Mouse (Mus musculus) kidney, postnatal 0 days (tissue): ENCODE results near the gene Kansl3. TPM values are rescaled to one million over a fixed set of nuclear protein-coding genes. Genes with fewer than 3 reads are reported as not detected.

Experiments
- ATAC-seq: fragments of 200-750 bp; cut with Nextera tagmentation; replicated peaks from 2 replicates; pipeline ENCODE4 v1.8.0; 2017; ENCODE audit warnings: low read depth, moderate number of reproducible peaks, moderate TSS enrichment, moderate library complexity; ENCODE audit not compliant: low FRiP score
- DNase-seq: peaks from one replicate; pipeline ENCODE4 v3.0.0-alpha.2; 2016; ENCODE audit warnings: low spot score
- H3K27ac ChIP-seq: fragments of 300-500 bp; sonication (generic); 2 replicates; pipeline ENCODE4 v1.5.1; 2014; ENCODE audit warnings: mild to moderate bottlenecking
- H3K27me3 ChIP-seq: fragments of 300-500 bp; sonication (generic); 2 replicates; pipeline ENCODE4 v1.6.1; 2014; ENCODE audit warnings: low read length, mixed read lengths; ENCODE audit not compliant: insufficient read depth
- H3K36me3 ChIP-seq: fragments of 300-500 bp; sonication (generic); 2 replicates; pipeline ENCODE4 v1.6.1; 2014; ENCODE audit warnings: low read length, mixed read lengths; ENCODE audit not compliant: insufficient read depth
- H3K4me1 ChIP-seq: fragments of 300-500 bp; sonication (generic); replicated peaks from 2 replicates; pipeline ENCODE4 v1.6.1; 2014; ENCODE audit warnings: antibody characterized with exemption, low read length, mixed read lengths; ENCODE audit not compliant: insufficient read depth
- H3K4me2 ChIP-seq: fragments of 300-500 bp; sonication (generic); 2 replicates; pipeline ENCODE4 v1.6.1; 2014; ENCODE audit warnings: mild to moderate bottlenecking, low read length, moderate library complexity, mixed read lengths
- H3K4me3 ChIP-seq: fragments of 300-500 bp; sonication (generic); replicated peaks from 2 replicates; pipeline ENCODE4 v1.5.1; 2014; ENCODE audit warnings: low read depth, low read length
- H3K9ac ChIP-seq: fragments of 300-500 bp; sonication (generic); 2 replicates; pipeline ENCODE4 v1.6.1; 2014; ENCODE audit warnings: low read depth, low read length
- H3K9me3 ChIP-seq: fragments of 300-500 bp; sonication (generic); replicated peaks from 2 replicates; pipeline ENCODE4 v1.6.1; 2016; ENCODE audit warnings: low read length, inconsistent platforms, mixed read lengths
- CTCF ChIP-seq: IDR thresholded peaks from 2 replicates; pipeline ENCODE4 v1.5.1; 2016; ENCODE audit warnings: antibody characterized with exemption, low read depth, mild to moderate bottlenecking, moderate library complexity
- WGBS: fragments of 180-500 bp; shearing (Covaris S2); extraction: QIAGEN DNeasy Blood & Tissue Kit; methylation state at CpG from one replicate; pipeline ENCODE4 v1.1.7; 2014; 5-methylcytosine and 5-hydroxymethylcytosine counted together
- microRNA-seq: library from miRNA; unstranded; fragments of <30 nt; microRNA quantifications from one replicate; pipeline ENCODE4, GENCODE M21; 2016
- polyA plus RNA-seq: library from polyadenylated mRNA; unstranded; fragments of >200 nt; fragmentation: Nextera tagmentation; extraction: Ambion mirVana; gene quantifications from 2 replicates; pipeline ENCODE4 v1.2.1, GENCODE M21; 2015

Gene Kansl3
- polyA plus RNA-seq, 1 experiment from 2014 or later = 30.0 TPM

- Histone ChIP-seq H3K27me3 (no peaks in the 10 kb centered on the region), H3K27ac (no peak overlapping the region), H3K4me1 (peaks cover 5% of the 10 kb centered on the region; the same call in 1 of the 2 replicates), H3K4me3 (no peak overlapping the region), H3K36me3 (no peaks in the 10 kb centered on the region), H3K9me3 (no peaks in the 10 kb centered on the region), H3K9ac (no peak overlapping the region), H3K4me2 (no peak overlapping the region)
- DNase-seq (no peak), ATAC-seq (no peak)
- TF ChIP-seq CTCF = no peak
- 34% methylated on average over 13 of the region's 13 CpGs for WGBS
These were observed 69.9 kb downstream of the Kansl3 start for GRCm38 (mm10) chr1:36299126-36299525.

- Histone ChIP-seq H3K4me2 (no peak overlapping the region), H3K9me3 (no peaks in the 10 kb centered on the region), H3K36me3 (no peaks in the 10 kb centered on the region), H3K27me3 (no peaks in the 10 kb centered on the region), H3K4me1 (peaks cover 2% of the 10 kb centered on the region; the same call in 1 of the 2 replicates), H3K9ac (no peak overlapping the region), H3K27ac (no peak overlapping the region), H3K4me3 (no peak overlapping the region)
- TF ChIP-seq CTCF = no peak
- WGBS = 73% methylated on average over 4 of the region's 4 CpGs
- DNase-seq (no peak), ATAC-seq (no peak)
These were observed 70.9 kb downstream of the Kansl3 start for GRCm38 (mm10) chr1:36298107-36298506.

- no peak overlapping the region for H3K4me2 ChIP-seq
- no peaks in the 10 kb centered on the region for H3K36me3 ChIP-seq
- 56% methylated on average over 9 of the region's 9 CpGs for WGBS
- ATAC-seq (no peak), DNase-seq (no peak)
- no peak overlapping the region for H3K27ac ChIP-seq
- no peaks in the 10 kb centered on the region for H3K9me3 ChIP-seq
- no peaks in the 10 kb centered on the region for H3K4me1 ChIP-seq
- no peaks in the 10 kb centered on the region for H3K27me3 ChIP-seq
- TF ChIP-seq CTCF = no peak
- no peak overlapping the region for H3K9ac ChIP-seq
- H3K4me3 ChIP-seq = no peak overlapping the region
These were observed 72.4 kb downstream of the Kansl3 start for GRCm38 (mm10) chr1:36296466-36297149.

- 73% methylated on average over 3 of the region's 3 CpGs for WGBS
- no peak for ATAC-seq
- no peak for DNase-seq
- no peaks in the 10 kb centered on the region for H3K27me3 ChIP-seq
- no peaks in the 10 kb centered on the region for H3K36me3 ChIP-seq
- no peak overlapping the region for H3K9ac ChIP-seq
- no peak for TF ChIP-seq CTCF
- H3K4me1 ChIP-seq = no peaks in the 10 kb centered on the region
- H3K4me2 ChIP-seq = no peak overlapping the region
- no peaks in the 10 kb centered on the region for H3K9me3 ChIP-seq
- H3K4me3 ChIP-seq = no peak overlapping the region
- no peak overlapping the region for H3K27ac ChIP-seq
These were observed 74.6 kb downstream of the Kansl3 start for GRCm38 (mm10) chr1:36294402-36294801.

GRCm38 (mm10) chr1:36293470-36293869 lies 75.5 kb downstream of the Kansl3 start:
- Histone ChIP-seq H3K4me2 (no peak overlapping the region), H3K36me3 (no peaks in the 10 kb centered on the region), H3K4me3 (no peak overlapping the region), H3K4me1 (no peaks in the 10 kb centered on the region), H3K9ac (no peak overlapping the region), H3K27ac (no peak overlapping the region), H3K9me3 (no peaks in the 10 kb centered on the region), H3K27me3 (no peaks in the 10 kb centered on the region)
- ATAC-seq = no peak
- 89% methylated on average over 8 of the region's 8 CpGs for WGBS
- no peak for TF ChIP-seq CTCF
- no peak for DNase-seq

Small RNA genes within 50 kb of the gene (microRNA-seq; reads per million reads assigned to microRNA genes)
- gene Mir6898 = not detected

Other genes with a start within 250 kb of the Kansl3 start
- gene Uggt1, start 124.5 kb downstream of the Kansl3 start, polyA plus RNA-seq = 41.2 and 42.7 TPM in 2 replicates
- gene Neurl3, start 94.5 kb downstream of the Kansl3 start, polyA plus RNA-seq = 13.3 and 14.1 TPM in 2 replicates
- gene Arid5a, start 61.4 kb downstream of the Kansl3 start, polyA plus RNA-seq = 6.7 and 7.4 TPM in 2 replicates
- gene Fer1l5, start 3.1 kb upstream of the Kansl3 start, polyA plus RNA-seq = 0.28 and 0.47 TPM in 2 replicates
- 35.9 and 38.3 TPM in 2 replicates for gene Lman2l, start 76.1 kb upstream of the Kansl3 start, polyA plus RNA-seq
- 9.4 and 10.9 TPM in 2 replicates for gene Cnnm4, start 102.4 kb upstream of the Kansl3 start, polyA plus RNA-seq
- gene Cnnm3, start 142.7 kb upstream of the Kansl3 start, polyA plus RNA-seq = 3.4 and 3.8 TPM in 2 replicates
- gene Ankrd23, start 167.7 kb upstream of the Kansl3 start, polyA plus RNA-seq = 8.7 and 10.9 TPM in 2 replicates
- gene Gm42417, start 170.2 kb upstream of the Kansl3 start, polyA plus RNA-seq = not detected in 2 replicates
- 22.0 and 24.6 TPM in 2 replicates for gene Ankrd39, start 178.3 kb upstream of the Kansl3 start, polyA plus RNA-seq
- 13.5 and 14.7 TPM in 2 replicates for gene Sema4c, start 189.2 kb upstream of the Kansl3 start, polyA plus RNA-seq